In genomic region chr19:27021930-27022329, GRCm38 (mm10) we compare ENCODE assay signal across 27 mouse cellular contexts.
A peak's percentile ranks its signal among the peaks of the same experiment; 100 is the strongest.
DNase-seq lines count a peak whose midpoint lies in the region; ATAC-seq lines count a peak whose summit lies in the region.
"Had no signal": no experiment of that assay in that cellular context is flagged by ENCODE, and none has a peak within 500 bp of the region (broad histone marks: within the 10 kb centered on the region; RNA-seq: fewer than 3 reads in every experiment).

No protein-coding gene starts in this region.

- no peak overlapping the region for H3K4me2 ChIP-seq in heart, embryonic 15.5 days
- H3K4me2 ChIP-seq: forebrain, embryonic 13.5 days; heart, embryonic 12.5 days; kidney, embryonic 15.5 days; liver, embryonic 12.5 days; neural tube, embryonic 15.5 days had no signal

- ATAC-seq in cerebellum, adult (ENCODE audit: insufficient number of reproducible peaks, low FRiP score, low TSS enrichment): 0 out of 2 replicates have a peak, but pooled peaks have one; percentile 20
- ATAC-seq in heart, embryonic 15.5 days (replicated peaks; ENCODE audit: insufficient number of reproducible peaks, insufficient read depth, low FRiP score, low read depth): no peak
- ATAC-seq: activated CD4-positive, CD25-positive, alpha-beta regulatory T cell, adult 4 months; forebrain, embryonic 13.5 days; hindbrain, embryonic 16.5 days; liver, embryonic 12.5 days; liver, postnatal 0 days had no signal

- no peaks in the 10 kb centered on the region for H3K36me3 ChIP-seq in heart, embryonic 15.5 days
- H3K36me3 ChIP-seq: heart, embryonic 12.5 days; kidney, embryonic 15.5 days; liver, embryonic 12.5 days; neural tube, embryonic 15.5 days had no signal

- H3K4me1 ChIP-seq in heart, embryonic 15.5 days (replicated peaks): peaks cover 14% of the 10 kb centered on the region
- H3K4me1 ChIP-seq: forebrain, embryonic 13.5 days; heart, embryonic 12.5 days; kidney, embryonic 15.5 days; liver, embryonic 12.5 days; neural tube, embryonic 15.5 days had no signal

- intact Hi-C loops in left cerebral cortex, postnatal 25 days (cut with DNase I): no loop called here

- no peak for DNase-seq in cerebellum, postnatal 10 days
- DNase-seq in heart, adult 8-10 months (ENCODE audit: low spot score): no peak
- peak; percentile 31 to 50 for DNase-seq in left cerebral cortex, postnatal 25 days (ENCODE audit: low spot score in 2 of 2)
- no peak for DNase-seq in left cerebral cortex, adult 18-20 months (ENCODE audit: low spot score in 2 of 2)
- peak; percentile 74 for DNase-seq in brain, adult 2 months (ENCODE audit: low read depth, low spot score)
- DNase-seq: adrenal gland, adult 2 months; adrenal gland, postnatal 36 days; cerebellum, adult 8-10 months; cerebellum, postnatal 36 days; gastrocnemius, postnatal 14 days; heart, postnatal 14 days; kidney, adult 18-20 months; kidney, postnatal 25 days; liver, postnatal 0 days; lung, postnatal 36 days; midbrain, embryonic 14.5 days; retina, postnatal 1 day had no signal

- H3K9ac ChIP-seq in heart, embryonic 15.5 days: no peak overlapping the region
- H3K9ac ChIP-seq: forebrain, embryonic 13.5 days; heart, embryonic 12.5 days; kidney, embryonic 15.5 days; liver, embryonic 12.5 days; liver, postnatal 0 days; neural tube, embryonic 15.5 days had no signal

- H3K4me3 ChIP-seq in heart, embryonic 15.5 days: no peak overlapping the region
- H3K4me3 ChIP-seq: forebrain, embryonic 13.5 days; heart, embryonic 12.5 days; kidney, embryonic 15.5 days; liver, embryonic 12.5 days; neural tube, embryonic 15.5 days had no signal

- H3K27me3 ChIP-seq in heart, embryonic 15.5 days: no peaks in the 10 kb centered on the region
- H3K27me3 ChIP-seq: CH12.LX; forebrain, embryonic 13.5 days; heart, embryonic 12.5 days; kidney, embryonic 15.5 days; liver, embryonic 12.5 days; neural tube, embryonic 15.5 days had no signal

- no peaks in the 10 kb centered on the region for H3K9me3 ChIP-seq in heart, embryonic 15.5 days (replicated peaks)
- H3K9me3 ChIP-seq: forebrain, embryonic 13.5 days; heart, embryonic 12.5 days; kidney, embryonic 15.5 days; liver, embryonic 12.5 days; neural tube, embryonic 15.5 days had no signal

- H3K27ac ChIP-seq in heart, embryonic 15.5 days: peak overlapping the region; percentile 54; the same call in 1 of the 2 replicates
- H3K27ac ChIP-seq: forebrain, embryonic 13.5 days; kidney, embryonic 15.5 days; liver, embryonic 12.5 days; neural tube, embryonic 15.5 days had no signal

- 81% methylated on average over 3 of the region's 3 CpGs for WGBS in heart, embryonic 15.5 days

Comparison
In these comparisons a context has a peak if more than half of its experiments do, and no peak if none do; other contexts are left out.
1. DNase-seq: peak in left cerebral cortex, postnatal 25 days (2 of 2) and brain, adult 2 months (single experiment); none in cerebellum, postnatal 10 days (0 of 2), heart, adult 8-10 months (single experiment) and left cerebral cortex, adult 18-20 months (0 of 2).